Mouse (Mus musculus): Measurements from ENCODE around the gene BC049715.

GRCm38 (mm10) chr6:136868921-136869320, 41.5 kb downstream of the BC049715 start:
- TF ChIP-seq CTCF (IDR thresholded peaks at IDR 0.05; ENCODE audit: extremely low read depth, insufficient read length, insufficient replicate concordance, low read depth, low read length) (no peak), POLR2A (IDR thresholded peaks at IDR 0.05; ENCODE audit: low read depth, low read length) (no peak)
